Mouse (Mus musculus) fat pad, adult 2 months (tissue): ENCODE measurements around the gene Atp2a3.

Experiments
- DNase-seq: peaks from one replicate; pipeline ENCODE4 v3.0.0-alpha.2; 2011; ENCODE audit warnings: low read depth, low spot score; ENCODE audit errors: extremely low read depth

Gene Atp2a3

GRCm38 (mm10) chr11:73030821-73031498 is 70.0 kb downstream of the Atp2a3 start:
- DNase-seq = no peak

GRCm38 (mm10) chr11:73031536-73031935 is 70.6 kb downstream of the Atp2a3 start:
- DNase-seq = no peak

DNA sequence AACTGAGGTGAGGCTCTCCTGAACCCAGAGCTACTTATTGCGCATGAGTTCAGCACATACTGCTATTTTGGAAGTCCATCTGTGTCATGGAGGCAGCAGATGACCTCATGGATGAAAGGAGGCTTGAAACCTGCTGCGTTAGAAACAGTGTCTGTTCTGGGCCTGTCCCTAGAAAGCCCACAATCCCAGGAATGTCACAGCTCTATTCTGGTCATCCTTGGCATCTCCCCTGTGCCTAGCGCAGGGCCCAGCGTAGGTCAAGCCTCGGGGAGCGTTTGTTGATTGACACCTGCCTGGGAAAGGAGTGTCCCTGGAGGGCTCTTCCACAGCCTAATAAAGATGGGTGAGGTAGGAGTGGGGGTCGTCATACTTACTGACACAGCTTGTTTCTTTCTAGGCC is 75.1 kb downstream of the Atp2a3 start:
- no peak for DNase-seq

DNA sequence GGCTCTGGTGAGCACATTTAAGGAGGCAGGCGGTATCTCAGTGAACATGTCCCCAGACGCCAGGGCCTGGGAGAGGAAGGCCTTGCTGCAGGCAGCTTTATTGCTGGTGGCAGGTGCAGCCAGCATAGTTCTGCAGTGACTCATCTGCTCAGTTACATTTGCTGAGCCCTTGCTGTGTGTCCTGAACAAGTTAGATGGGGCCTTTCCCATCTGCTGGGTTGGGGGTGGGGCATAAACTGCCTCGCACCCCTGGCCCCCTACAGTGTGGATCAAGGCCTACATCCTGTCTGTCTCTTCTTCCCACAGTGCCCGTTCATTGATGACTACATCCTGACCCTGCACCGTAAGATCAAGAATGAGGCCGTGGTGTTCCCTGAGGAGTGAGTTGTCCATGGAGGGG is 75.9 kb downstream of the Atp2a3 start:
- DNase-seq = no peak

DNA sequence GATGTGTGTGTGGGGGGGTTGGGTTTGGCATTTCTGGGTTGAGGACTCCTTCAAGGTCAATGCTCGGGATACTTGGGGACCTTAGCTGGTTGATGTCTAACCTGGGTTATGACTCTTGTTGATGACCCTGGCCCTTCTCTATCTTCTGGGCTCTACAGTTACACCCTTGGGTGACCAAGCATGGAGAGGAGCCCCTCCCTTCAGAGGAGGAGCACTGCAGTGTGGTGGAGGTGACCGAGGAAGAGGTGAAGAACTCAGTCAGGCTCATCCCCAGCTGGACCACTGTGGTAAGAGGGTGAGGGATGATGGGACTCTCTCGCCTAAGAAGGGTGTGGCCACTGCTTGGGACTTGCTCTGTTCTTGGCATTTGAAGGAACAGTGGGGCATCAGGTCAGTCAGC is 76.7 kb downstream of the Atp2a3 start:
- no peak for DNase-seq

DNA sequence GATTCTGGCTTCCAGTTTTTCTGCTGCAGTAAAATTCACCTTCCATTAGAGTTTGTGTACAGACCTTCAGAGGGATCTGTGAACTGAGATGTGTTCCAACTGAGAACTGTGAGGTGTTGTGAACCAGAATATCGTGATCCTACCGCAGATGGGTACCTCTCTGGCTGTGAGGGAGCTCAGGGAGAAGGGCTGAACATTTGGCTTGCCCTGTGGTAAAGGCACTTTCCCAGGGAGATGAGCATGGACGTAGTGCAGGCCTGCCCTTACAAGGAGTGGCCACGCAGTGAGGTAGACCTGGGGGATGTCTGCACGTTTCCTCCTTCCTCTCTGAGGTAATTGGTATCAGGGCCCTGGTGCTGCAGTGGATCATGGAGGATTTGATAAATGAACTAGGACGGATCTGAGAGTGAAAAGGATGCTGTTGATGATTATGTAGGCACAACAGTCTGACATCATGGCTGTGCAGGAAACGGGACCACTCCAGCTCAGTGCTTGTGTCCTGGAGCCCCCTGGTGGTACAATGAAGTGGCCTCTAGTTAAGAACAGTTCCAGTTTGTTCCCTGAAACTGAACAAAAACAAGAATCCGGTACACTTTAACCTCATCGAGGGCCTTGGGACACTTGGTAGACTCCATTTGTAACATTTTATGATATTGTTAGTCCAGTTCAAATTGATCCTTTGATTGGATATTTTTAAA is 78.3 kb downstream of the Atp2a3 start:
- no peak for DNase-seq
